Mouse (Mus musculus) liver, adult 2 months (tissue): ENCODE data around the gene Dnaja1. TPM values are rescaled to one million over a fixed set of nuclear protein-coding genes. Genes with fewer than 3 reads are reported as not detected.

Experiments
- DNase-seq: peaks from one replicate; pipeline ENCODE4 v3.0.0-alpha.2; 2011; ENCODE audit warnings: low read depth, low spot score; ENCODE audit errors: extremely low read depth
- H3K27ac ChIP-seq: fragments of 200-500 bp; replicated peaks from 2 replicates; pipeline ENCODE4 v1.5.1; 2012; ENCODE audit warnings: low read depth, mild to moderate bottlenecking, control low read depth, inconsistent platforms, low read length; ENCODE audit not compliant: insufficient read depth
- H3K27me3 ChIP-seq: fragments of 200-500 bp; 2 replicates; pipeline ENCODE4 v1.6.1; 2012; ENCODE audit warnings: mild to moderate bottlenecking, moderate library complexity, low read length, inconsistent platforms; ENCODE audit not compliant: control insufficient read depth, insufficient read depth
- H3K36me3 ChIP-seq: fragments of 200-500 bp; 2 replicates; pipeline ENCODE4 v1.6.1; 2012; ENCODE audit warnings: low read length, inconsistent platforms; ENCODE audit not compliant: control insufficient read depth, insufficient read depth
- H3K4me1 ChIP-seq: fragments of 200-500 bp; 2 replicates; pipeline ENCODE4 v1.6.1; 2011; ENCODE audit warnings: low read length; ENCODE audit not compliant: control insufficient read depth, insufficient read depth
- H3K4me3 ChIP-seq: fragments of 200-500 bp; 2 replicates; pipeline ENCODE4 v1.5.1; 2011; ENCODE audit warnings: low read depth, mild to moderate bottlenecking, control low read depth, low read length, moderate library complexity; ENCODE audit not compliant: insufficient read depth
- H3K79me2 ChIP-seq: fragments of 200-500 bp; 2 replicates; pipeline ENCODE4 v1.6.1; 2012; ENCODE audit warnings: inconsistent platforms, mild to moderate bottlenecking, low read length, moderate library complexity; ENCODE audit not compliant: control insufficient read depth, insufficient read depth
- H3K9ac ChIP-seq: fragments of 200-500 bp; 2 replicates; pipeline ENCODE4 v1.6.1; 2012; ENCODE audit warnings: low read depth, mild to moderate bottlenecking, control low read depth, inconsistent platforms, low read length
- CTCF ChIP-seq: fragments of 200-500 bp; IDR thresholded peaks from 2 replicates; pipeline ENCODE4 v1.5.1; 2011; ENCODE audit warnings: low read depth, low read length, control low read depth
- POLR2A ChIP-seq: fragments of 200-500 bp; IDR thresholded peaks from 2 replicates; pipeline ENCODE4 v1.6.1; 2011; ENCODE audit warnings: low read length, control low read depth; ENCODE audit not compliant: insufficient read depth; ENCODE audit errors: extremely low read depth
- WGBS: fragments of 180-500 bp; shearing (Covaris S2); methylation state at CpG from one replicate; pipeline ENCODE4 v1.1.7; 2018; 5-methylcytosine and 5-hydroxymethylcytosine counted together
- polyA plus RNA-seq: library from polyadenylated mRNA; depleted of rRNA; stranded (reverse); fragments of >200 nt; gene quantifications from 2 replicates; pipeline ENCODE4 v1.2.3, GENCODE M21; 2012; rRNA removed
- total RNA-seq: library from RNA; depleted of rRNA; stranded (reverse); fragments of >200 nt; gene quantifications from 2 replicates; pipeline ENCODE4 v1.2.3, GENCODE M21; 2014; rRNA removed

The Dnaja1 gene
- total and polyA plus RNA-seq, 2 experiments: 9.1 to 135 TPM

DNA sequence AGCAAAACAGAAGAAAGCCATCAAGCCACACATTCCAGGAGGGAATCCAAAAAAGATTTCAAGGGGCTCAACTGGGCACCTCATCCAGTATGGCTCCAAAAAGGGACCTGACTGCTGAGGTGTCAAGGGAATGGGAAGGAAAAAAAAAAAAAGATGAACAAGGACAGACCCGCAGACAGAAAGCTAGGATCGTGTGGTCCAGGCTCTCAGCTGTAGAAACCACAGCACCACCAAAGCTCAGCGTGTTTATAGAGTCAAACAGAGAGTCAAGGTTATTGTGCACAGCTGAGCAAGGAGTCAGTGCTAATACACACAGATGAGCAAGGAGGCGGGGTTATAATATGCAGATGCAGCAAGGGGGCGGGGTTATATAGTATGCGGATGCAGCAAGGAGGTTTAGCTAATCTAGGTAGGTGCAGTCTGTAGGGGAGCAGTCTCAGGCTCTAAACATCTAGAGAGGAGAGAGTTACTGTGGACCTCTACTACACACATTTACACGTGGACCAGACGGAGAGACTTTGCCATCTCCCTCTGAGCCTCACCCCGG lies 63.7 kb downstream of the Dnaja1 start:
- Histone ChIP-seq H3K9ac (no peak overlapping the region), H3K4me1 (no peaks in the 10 kb centered on the region), H3K79me2 (no peaks in the 10 kb centered on the region), H3K36me3 (no peaks in the 10 kb centered on the region), H3K4me3 (no peak overlapping the region), H3K27me3 (no peaks in the 10 kb centered on the region), H3K27ac (no peak overlapping the region)
- 69% methylated on average over 9 of the region's 9 CpGs for WGBS
- no peak for TF ChIP-seq CTCF
- no peak for TF ChIP-seq POLR2A
- DNase-seq: no peak

DNA sequence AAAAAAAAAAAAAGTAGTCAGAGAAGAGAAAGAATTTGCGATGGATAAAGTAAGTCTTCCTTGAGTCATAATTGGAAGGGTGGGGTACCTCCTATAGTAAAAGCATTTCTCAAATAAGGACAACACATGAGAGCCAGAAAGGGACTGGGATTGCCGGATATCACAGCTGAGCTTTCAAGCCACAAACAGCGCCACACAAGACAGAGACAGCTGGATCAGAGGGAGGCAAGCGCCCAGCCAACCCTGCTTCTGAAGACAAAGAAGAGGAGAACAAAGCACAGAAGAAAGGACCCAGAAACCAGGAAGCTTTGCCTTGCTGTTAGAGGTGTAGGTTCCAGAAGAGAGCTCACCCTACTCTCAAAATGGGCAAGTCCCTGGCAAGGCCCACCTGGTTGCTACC lies 64.6 kb downstream of the Dnaja1 start:
- no peak for TF ChIP-seq POLR2A
- TF ChIP-seq CTCF: no peak
- WGBS: 98% methylated on average over 4 of the region's 4 CpGs
- Histone ChIP-seq H3K27ac (no peak overlapping the region), H3K4me1 (no peaks in the 10 kb centered on the region), H3K36me3 (no peaks in the 10 kb centered on the region), H3K4me3 (no peak overlapping the region), H3K27me3 (no peaks in the 10 kb centered on the region), H3K9ac (no peak overlapping the region), H3K79me2 (no peaks in the 10 kb centered on the region)
- no peak for DNase-seq

Other genes with a start within 250 kb of the Dnaja1 start
- gene Tmem215, start 250.0 kb upstream of the Dnaja1 start, total RNA-seq: under 0.01 TPM in 1 of 2 replicates, not detected in the other
- gene Tmem215, start 250.0 kb upstream of the Dnaja1 start, polyA plus RNA-seq: 0.07 TPM in 1 of 2 replicates, not detected in the other
- gene Aptx, start 19.0 kb upstream of the Dnaja1 start, total RNA-seq: 6.2 and 7.2 TPM in 2 replicates
- 3.4 and 4.8 TPM in 2 replicates for gene Aptx, start 19.0 kb upstream of the Dnaja1 start, polyA plus RNA-seq
- gene Smu1, start 35.8 kb downstream of the Dnaja1 start, total RNA-seq: 53.0 and 58.3 TPM in 2 replicates
- gene Smu1, start 35.8 kb downstream of the Dnaja1 start, polyA plus RNA-seq: 16.2 TPM in 2 replicates
- gene B4galt1, start 131.9 kb downstream of the Dnaja1 start, total RNA-seq: 11.0 and 13.8 TPM in 2 replicates
- 20.7 and 28.1 TPM in 2 replicates for gene B4galt1, start 131.9 kb downstream of the Dnaja1 start, polyA plus RNA-seq
- gene Spink4, start 197.9 kb downstream of the Dnaja1 start, total RNA-seq: 1.4 and 1.9 TPM in 2 replicates
- 0.93 and 1.9 TPM in 2 replicates for gene Spink4, start 197.9 kb downstream of the Dnaja1 start, polyA plus RNA-seq
- gene Bag1, start 226.1 kb downstream of the Dnaja1 start, total RNA-seq: 88.7 and 101 TPM in 2 replicates
- gene Bag1, start 226.1 kb downstream of the Dnaja1 start, polyA plus RNA-seq: 59.6 and 75.9 TPM in 2 replicates
- gene Chmp5, start 226.3 kb downstream of the Dnaja1 start, total RNA-seq: 63.0 and 78.5 TPM in 2 replicates
- 12.0 and 13.7 TPM in 2 replicates for gene Chmp5, start 226.3 kb downstream of the Dnaja1 start, polyA plus RNA-seq
- 31.6 and 34.8 TPM in 2 replicates for gene Nfx1, start 248.8 kb downstream of the Dnaja1 start, total RNA-seq
- 12.2 and 21.5 TPM in 2 replicates for gene Nfx1, start 248.8 kb downstream of the Dnaja1 start, polyA plus RNA-seq